Mouse (Mus musculus) heart, adult 11 months (tissue): Measurements from ENCODE around the gene Rtn4rl2.

Experiments used
- DNase-seq: peaks from one replicate; pipeline ENCODE4 v3.0.0; 2022

The Rtn4rl2 gene

GRCm38 (mm10) chr2:84841905-84842304 is 44.6 kb downstream of the Rtn4rl2 start:
- peak; percentile 87 for DNase-seq

GRCm38 (mm10) chr2:84840748-84841563 is 45.6 kb downstream of the Rtn4rl2 start:
- no peak for DNase-seq

GRCm38 (mm10) chr2:84840016-84840747 is 46.3 kb downstream of the Rtn4rl2 start:
- peak; percentile 99 for DNase-seq

- peak; percentile 97 for DNase-seq
These were observed 47.2 kb downstream of the Rtn4rl2 start for GRCm38 (mm10) chr2:84838993-84839980.

- no peak for DNase-seq
These were observed 47.9 kb downstream of the Rtn4rl2 start, which contains the start of gene Slc43a1 for GRCm38 (mm10) chr2:84838593-84838949. Gene Slc43a1 (plus strand): TSS chr2:84838850.

GRCm38 (mm10) chr2:84837817-84838592 is 48.5 kb downstream of the Rtn4rl2 start:
- no peak for DNase-seq

- DNase-seq: no peak
These were observed 49.4 kb downstream of the Rtn4rl2 start for GRCm38 (mm10) chr2:84837107-84837506.

GRCm38 (mm10) chr2:84831666-84832391 is 54.7 kb downstream of the Rtn4rl2 start:
- peak; percentile 99 for DNase-seq

- peak; percentile 94 for DNase-seq
These were observed 59.1 kb downstream of the Rtn4rl2 start for GRCm38 (mm10) chr2:84827283-84827920.

GRCm38 (mm10) chr2:84826488-84827282 is 59.8 kb downstream of the Rtn4rl2 start, which contains the start of gene Timm10:
Gene Timm10 (plus strand): TSS chr2:84826997.
- DNase-seq: peak; percentile 99

GRCm38 (mm10) chr2:84823237-84823636 is 63.3 kb downstream of the Rtn4rl2 start:
- no peak for DNase-seq

GRCm38 (mm10) chr2:84822552-84822951 is 64.0 kb downstream of the Rtn4rl2 start, which contains the start of gene Smtnl1:
Gene Smtnl1 (minus strand): TSS chr2:84822652.
- DNase-seq: no peak
